Mouse (Mus musculus): ENCODE data around the gene Atp4b. TPM values are rescaled to one million over a fixed set of nuclear protein-coding genes. Genes with fewer than 3 reads are reported as not detected.
"Not testable (repeated sequence)": the region's sequence is repeated elsewhere in the genome, so short reads cannot be mapped to it uniquely, and the experiment has no call there.

Gene Atp4b
- total RNA-seq, 2 experiments from 2014 or later: not detected

DNA sequence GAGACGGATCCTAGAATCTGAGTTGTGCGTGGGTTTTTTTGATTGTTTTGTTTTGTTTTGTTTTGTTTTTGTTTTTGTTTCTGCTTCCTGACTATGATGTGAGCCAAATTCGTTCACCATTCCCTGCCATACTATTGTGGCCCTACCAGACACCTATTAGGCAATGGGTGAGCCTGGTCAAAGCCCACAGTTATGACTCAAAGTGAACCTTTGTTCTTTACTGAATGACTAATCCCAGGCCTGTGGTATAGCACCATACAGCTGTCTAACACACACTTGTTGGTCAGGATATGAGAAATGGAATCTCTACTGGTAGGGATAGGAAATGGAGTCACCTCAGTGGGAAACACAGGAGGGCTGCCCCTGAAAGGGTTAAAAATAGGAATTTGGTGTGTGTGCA, 14.1 kb downstream of the Atp4b start:
- no peak for DNase-seq

DNA sequence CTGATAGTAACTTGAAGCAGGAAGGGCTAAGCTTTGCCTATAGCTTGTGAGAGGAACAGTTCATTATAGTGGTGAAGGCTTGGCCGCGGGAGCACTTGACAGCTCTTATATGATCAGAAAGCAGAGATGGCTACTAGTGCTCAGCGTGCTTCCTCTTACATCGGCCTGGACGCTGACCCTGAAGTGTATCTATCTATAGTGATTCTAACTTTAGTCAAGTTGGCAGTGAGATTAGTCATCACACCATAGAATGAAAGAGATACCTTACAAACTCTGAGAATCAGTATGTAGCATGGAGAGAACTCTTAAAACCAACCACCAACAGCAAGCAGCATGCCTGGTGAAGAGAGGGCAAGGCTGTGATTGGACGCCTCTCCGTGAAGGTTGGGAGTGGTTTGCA, 15.0 kb downstream of the Atp4b start:
- no peak for DNase-seq

GRCm38 (mm10) chr8:13373151-13373662, 23.4 kb downstream of the Atp4b start:
- DNase-seq: peak; percentile 57

- DNase-seq: no peak
Measured at GRCm38 (mm10) chr8:13361865-13362264, 34.8 kb downstream of the Atp4b start.

DNA sequence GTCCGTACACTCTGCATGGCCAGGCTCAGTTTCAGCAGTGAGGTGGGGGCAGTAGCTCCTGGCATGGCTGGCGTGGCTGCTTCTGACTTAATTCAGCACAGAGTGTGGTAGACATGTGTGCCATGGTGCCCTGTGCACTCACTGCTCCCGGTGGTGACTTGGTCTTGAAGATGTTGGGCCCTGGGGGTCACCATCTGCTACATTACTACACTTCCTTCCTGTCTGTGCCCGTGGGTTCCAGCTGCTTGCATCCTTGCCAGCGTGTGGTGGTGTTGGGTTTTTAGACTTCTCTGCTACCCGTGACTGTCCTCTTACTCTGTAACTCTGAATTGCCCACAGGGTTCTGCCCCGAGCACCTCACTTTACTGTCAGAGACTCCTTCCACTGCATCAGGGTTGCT, 36.4 kb downstream of the Atp4b start:
- DNase-seq: no peak

DNA sequence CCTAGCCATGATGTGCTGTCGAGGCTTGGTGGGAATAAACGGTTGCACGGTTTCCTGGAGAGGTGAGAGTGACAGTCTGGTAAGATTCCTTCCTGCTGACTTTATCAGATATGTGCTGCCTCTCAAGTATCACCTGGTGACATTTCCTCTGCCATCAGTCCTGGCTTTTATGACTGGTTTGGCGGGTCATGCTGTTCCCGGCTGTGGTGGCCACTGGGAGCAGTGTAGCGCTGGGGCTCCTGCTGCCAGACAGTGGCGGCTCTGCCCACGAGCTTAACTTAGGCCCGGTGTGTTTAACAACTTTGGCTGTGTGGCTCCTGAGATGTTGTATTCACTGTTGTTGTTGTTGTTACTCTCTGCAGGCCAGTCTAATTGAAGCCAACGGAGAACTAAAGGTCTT, 39.9 kb downstream of the Atp4b start:
- no peak for DNase-seq

- DNase-seq: no peak
Measured at GRCm38 (mm10) chr8:13356221-13356620, 40.4 kb downstream of the Atp4b start.

DNA sequence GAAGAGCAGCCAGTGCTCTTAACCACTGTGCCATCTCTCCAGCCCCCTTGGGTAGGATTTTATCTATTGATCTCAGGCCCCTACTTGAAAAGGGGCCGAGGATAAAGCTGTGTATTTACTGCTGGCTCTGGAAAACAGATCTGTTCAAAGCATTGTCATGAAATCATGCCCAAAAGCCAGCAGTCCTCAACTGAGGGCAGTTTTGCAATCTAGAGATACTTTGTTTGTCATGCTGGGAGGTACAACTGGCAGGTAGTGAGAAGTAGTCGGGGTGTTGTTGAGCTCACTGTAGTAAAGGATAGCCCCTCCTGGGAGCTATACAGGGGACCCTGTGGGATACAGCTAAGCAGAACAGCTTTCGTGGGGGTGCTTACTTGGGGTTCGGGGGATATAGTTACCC, 42.7 kb downstream of the Atp4b start:
- no peak for DNase-seq

GRCm38 (mm10) chr8:13353155-13353833, 43.3 kb downstream of the Atp4b start:
- no peak for DNase-seq

GRCm38 (mm10) chr8:13352601-13353000, 44.0 kb downstream of the Atp4b start:
- DNase-seq: no peak

DNA sequence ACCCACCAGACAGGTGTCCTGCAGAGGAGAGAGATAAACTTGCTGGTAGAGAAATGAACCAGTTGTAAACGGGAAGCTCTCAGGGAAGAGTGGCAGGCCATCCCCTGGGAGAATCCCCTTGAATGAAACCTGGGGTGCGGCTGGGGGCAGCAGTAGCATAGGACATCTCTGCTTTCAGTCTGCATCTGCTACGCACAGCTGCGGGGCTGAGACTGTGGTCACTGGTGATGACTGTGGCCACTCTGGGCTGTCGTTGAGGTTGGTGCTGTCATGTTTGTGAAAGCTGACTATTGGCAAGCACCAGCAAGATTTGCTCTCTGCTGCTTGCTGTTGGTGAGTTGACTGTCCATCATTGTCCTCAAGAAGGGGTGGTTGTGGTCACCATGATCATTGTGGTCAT, 45.0 kb downstream of the Atp4b start:
- no peak for DNase-seq

DNA sequence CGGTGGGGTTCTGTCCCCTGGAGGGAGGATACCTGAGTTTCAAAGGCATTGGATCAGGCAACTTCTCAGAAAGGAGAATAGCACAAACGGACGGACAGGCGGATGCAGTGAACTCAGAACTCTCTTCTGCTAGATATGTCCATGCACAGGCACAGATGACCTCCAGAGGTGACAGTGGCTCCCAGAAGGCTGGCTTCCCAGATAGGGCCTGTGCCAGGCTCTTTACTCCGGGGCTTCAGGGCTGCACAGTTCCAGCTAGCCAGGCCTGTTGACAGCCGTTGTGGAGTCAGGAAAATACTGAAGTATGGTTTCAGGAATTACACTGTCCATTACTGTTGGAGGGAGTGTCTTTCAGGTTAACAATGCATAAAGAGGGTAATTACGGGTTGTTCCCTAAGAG, 46.6 kb downstream of the Atp4b start:
- DNase-seq: no peak

- DNase-seq: no peak
Measured at GRCm38 (mm10) chr8:13343134-13343533, 53.5 kb downstream of the Atp4b start.

- DNase-seq: no peak
Measured at GRCm38 (mm10) chr8:13342340-13342739, 54.3 kb downstream of the Atp4b start.

- DNase-seq: no peak
Measured at GRCm38 (mm10) chr8:13340650-13341049, 56.0 kb downstream of the Atp4b start.

DNA sequence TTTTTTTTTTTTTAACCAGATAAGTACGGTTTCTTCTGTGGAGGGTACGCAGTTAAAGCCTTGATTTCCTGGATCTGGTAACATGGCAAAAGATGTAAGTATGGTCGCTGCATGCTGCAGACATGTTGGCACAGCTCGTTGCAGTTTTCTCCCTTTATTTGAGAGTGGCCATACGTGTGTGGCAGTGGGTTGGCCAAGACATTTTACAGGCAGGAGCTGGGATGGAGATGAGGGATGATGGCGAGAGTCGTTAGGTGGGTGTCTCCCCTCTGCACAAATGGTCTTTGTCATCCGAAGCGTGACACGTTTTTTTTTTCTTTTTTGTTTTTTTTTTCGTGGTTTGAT, 57.0 kb downstream of the Atp4b start:
- DNase-seq: no peak

DNA sequence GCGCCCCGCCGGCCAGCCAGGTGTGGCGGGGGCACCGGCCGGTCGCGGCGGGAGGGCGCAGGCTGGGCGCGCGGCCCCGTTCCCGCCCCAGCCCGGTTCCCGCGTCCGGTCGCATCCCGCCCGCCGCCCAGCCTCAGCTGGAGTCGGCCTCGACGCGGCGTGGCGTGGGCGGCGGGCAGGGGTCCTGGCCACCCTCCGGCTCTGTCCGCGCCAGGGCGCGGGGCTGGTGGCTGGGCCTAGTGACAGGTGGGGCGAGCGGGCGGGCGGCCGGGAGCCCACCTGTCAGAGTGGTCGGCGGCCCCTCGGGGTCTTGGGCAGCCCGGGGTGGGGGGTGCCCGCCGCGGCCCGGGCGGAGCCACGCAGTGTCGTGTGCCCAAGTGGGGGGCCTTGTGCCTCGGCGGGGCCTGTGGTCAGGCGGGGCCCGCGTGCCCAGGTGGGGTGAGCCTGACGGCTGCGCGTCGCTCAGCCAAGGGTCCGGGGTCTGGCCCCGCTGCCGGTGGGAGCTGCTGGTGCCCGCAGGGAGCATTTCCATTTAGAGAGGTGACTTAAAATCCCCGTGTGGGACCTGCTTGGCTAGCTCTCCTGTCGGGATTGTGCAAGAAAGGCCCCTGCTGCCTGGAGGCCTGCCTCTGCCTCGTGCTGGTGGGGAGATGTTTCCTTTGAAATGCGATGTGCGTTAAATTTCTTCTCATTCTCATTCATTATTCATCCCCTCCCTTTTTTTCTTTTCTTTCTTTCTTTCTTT, 57.6 kb downstream of the Atp4b start:
- DNase-seq: peak; percentile 73

DNA sequence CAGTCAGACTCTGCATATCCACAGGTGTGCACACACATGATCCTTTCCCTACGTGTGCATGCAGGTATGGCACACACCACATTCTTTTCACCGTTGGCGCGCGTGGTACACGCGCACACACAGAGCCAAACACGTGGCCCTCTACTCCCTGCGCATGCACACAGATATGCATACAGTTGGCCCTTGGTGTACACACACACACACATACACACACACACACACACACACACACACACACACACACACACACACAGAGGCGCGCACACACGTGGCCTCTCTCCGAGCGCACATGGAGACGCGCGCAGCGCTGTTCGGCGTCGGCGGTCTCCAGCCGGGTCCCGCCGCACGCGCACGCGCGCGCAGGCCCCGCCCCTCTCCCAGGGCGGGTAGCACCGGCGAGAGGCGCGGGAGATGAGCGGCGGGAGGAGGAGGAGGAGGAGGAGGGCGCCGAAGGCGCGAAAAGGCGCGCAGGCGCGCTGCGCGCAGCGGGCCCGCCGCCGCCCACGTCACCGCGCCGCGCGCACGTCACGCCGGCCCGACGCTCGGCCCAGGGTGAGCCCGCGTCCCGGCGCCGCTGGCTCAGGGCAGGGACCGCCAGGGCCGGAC, 58.3 kb downstream of the Atp4b start, which contains the start of gene Tfdp1:
Gene Tfdp1, plus strand, starts transcription at position 497 of the 606 bp plus-strand sequence.
- DNase-seq: peak; percentile 88

DNA sequence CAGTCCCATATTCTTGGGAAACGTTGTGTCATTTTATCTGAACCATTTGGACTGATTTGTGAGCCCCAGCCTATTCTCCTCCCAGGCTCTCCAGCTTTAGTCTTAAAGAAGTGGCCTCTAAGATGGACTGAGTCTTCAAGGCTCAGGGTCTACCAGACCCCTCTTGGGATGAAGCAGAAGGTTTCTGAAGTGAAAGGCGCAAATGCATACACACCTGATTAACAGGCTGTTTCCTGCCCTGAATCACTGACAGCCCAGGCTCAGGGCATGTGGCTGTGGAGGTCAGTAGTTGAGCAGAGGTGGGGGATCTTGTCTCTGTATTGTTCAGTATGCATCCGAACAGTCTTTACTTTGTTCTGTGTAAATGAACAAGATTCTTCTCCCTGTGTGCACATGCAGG, 58.9 kb downstream of the Atp4b start:
- DNase-seq: no peak

DNA sequence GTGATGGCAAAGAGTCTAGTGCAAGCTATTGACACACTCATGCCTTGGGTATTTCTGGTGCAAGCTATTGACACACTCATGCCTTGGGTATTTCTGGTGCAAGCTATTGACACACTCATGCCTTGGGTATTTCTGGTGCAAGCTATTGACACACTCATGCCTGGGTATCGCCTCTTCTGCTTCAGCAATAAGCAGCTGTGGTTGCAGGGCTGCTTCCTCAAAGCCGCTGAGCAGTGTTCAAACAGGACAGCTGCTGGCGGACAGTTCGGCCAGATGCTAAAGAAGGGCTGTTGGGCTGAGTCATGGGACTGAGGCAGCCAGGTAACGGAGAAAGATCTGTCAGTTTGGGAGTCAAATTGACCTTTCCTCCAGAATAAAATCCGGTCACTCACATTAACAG, 59.4 kb downstream of the Atp4b start:
- not testable (repeated sequence) for DNase-seq

All from adrenal gland, postnatal 10 days (tissue).